Mouse (Mus musculus): Measurements from ENCODE around the gene Cflar. TPM values are rescaled to one million over a fixed set of nuclear protein-coding genes. Genes with fewer than 3 reads are reported as not detected.

Cflar gene
- total RNA-seq, 1 experiment: 16.4 TPM

DNA sequence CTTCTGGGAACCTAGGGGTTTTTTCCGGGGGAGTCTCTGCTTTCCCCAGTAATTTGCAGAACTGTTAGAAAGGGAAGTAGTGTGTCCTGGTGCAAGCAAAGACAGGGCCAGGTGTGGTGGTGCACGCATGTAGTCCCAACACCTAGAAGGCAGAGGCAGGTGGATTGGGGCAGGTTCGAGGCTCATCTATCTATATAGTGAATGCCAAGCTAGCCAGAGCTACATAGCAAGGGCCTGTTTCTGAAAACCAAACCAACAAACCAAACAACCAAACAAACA, 17.2 kb downstream of the Cflar start:
- Histone ChIP-seq H3K27ac (ENCODE audit: insufficient read depth, low read depth, low read length, poor library complexity, severe bottlenecking) (no peak overlapping the region), H3K9me3 (ENCODE audit: control insufficient read depth, insufficient read depth, low read depth, low read length) (no peaks in the 10 kb centered on the region), H3K36me3 (ENCODE audit: control insufficient read depth, insufficient read depth, low read length, poor library complexity, severe bottlenecking) (no peaks in the 10 kb centered on the region), H3K9ac (ENCODE audit: insufficient read depth, low read depth, low read length, poor library complexity, severe bottlenecking) (no peak overlapping the region), H3K4me3 (ENCODE audit: insufficient read depth in 1 of 2, low read depth in 1 of 2, low read length in 2 of 2, poor library complexity in 1 of 2, severe bottlenecking in 1 of 2) (no peak overlapping the region), H3K4me1 (ENCODE audit: control insufficient read depth in 2 of 2, insufficient read depth in 2 of 2, low read length in 2 of 2, poor library complexity in 1 of 2) (peaks cover 4 to 5% of the 10 kb centered on the region in 2 experiments; a peak in 1 of 4 replicates)
- DNase-seq (ENCODE audit: low read depth, low spot score): no peak
- in situ Hi-C loops (cut with MboI; ENCODE audit: low sequenced_read_pairs in 2 of 2, unreplicated experiment in 2 of 2): no loop called here
- TF ChIP-seq HCFC1 (IDR thresholded peaks at IDR 0.05; ENCODE audit: borderline replicate concordance, insufficient read depth, low read length): no peak
- TF ChIP-seq CHD2 (IDR thresholded peaks at IDR 0.05; ENCODE audit: low read depth, low read length): no peak
- TF ChIP-seq ZNF384 (IDR thresholded peaks at IDR 0.05; ENCODE audit: low read depth, low read length): no peak

DNA sequence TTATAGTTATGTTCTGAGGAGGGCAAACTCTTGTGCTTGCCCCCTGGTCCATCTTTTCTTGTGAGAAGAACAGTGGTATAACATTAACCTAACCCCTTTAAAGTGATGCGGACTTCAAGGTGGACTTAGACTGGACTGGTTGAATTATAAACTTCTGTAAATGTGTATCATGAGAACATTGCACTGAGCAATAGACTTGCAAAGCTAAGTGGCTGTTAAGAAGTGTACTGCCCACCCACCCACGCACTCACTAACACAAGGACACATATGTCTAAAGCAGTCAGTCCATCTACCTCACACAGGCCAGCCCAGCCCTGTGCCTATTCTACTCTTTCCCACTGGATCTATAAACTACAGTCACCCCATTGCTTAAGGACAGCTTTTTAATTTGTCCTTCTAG, 22.3 kb downstream of the Cflar start:
- no peak overlapping the region for H3K9ac ChIP-seq (ENCODE audit: insufficient read depth, low read depth, low read length, poor library complexity, severe bottlenecking)
- TF ChIP-seq ZNF384 (IDR thresholded peaks at IDR 0.05; ENCODE audit: low read depth, low read length) (no peak), HCFC1 (IDR thresholded peaks at IDR 0.05; ENCODE audit: borderline replicate concordance, insufficient read depth, low read length) (no peak), MAFK (IDR thresholded peaks at IDR 0.05; ENCODE audit: insufficient read depth, low read depth, low read length) (no peak), ZC3H11A (IDR thresholded peaks at IDR 0.05; ENCODE audit: borderline replicate concordance, low read depth, low read length) (no peak), CHD2 (IDR thresholded peaks at IDR 0.05; ENCODE audit: low read depth, low read length) (no peak)
- H3K36me3 ChIP-seq (ENCODE audit: control insufficient read depth, insufficient read depth, low read length, poor library complexity, severe bottlenecking): no peaks in the 10 kb centered on the region
- DNase-seq (ENCODE audit: low read depth, low spot score): no peak
- 0 out of 4 replicates have a peak, but pooled peaks cover 0 to 2% of the 10 kb centered on the region in 2 experiments for H3K4me1 ChIP-seq (ENCODE audit: control insufficient read depth in 2 of 2, insufficient read depth in 2 of 2, low read length in 2 of 2, poor library complexity in 1 of 2)
- H3K9me3 ChIP-seq (ENCODE audit: control insufficient read depth, insufficient read depth, low read depth, low read length): no peaks in the 10 kb centered on the region
- in situ Hi-C loops (cut with MboI; ENCODE audit: low sequenced_read_pairs in 2 of 2, unreplicated experiment in 2 of 2): no loop called here
- no peak overlapping the region for H3K27ac ChIP-seq (ENCODE audit: insufficient read depth, low read depth, low read length, poor library complexity, severe bottlenecking)
- H3K4me3 ChIP-seq (ENCODE audit: insufficient read depth in 1 of 2, low read depth in 1 of 2, low read length in 2 of 2, poor library complexity in 1 of 2, severe bottlenecking in 1 of 2): no peak overlapping the region

DNA sequence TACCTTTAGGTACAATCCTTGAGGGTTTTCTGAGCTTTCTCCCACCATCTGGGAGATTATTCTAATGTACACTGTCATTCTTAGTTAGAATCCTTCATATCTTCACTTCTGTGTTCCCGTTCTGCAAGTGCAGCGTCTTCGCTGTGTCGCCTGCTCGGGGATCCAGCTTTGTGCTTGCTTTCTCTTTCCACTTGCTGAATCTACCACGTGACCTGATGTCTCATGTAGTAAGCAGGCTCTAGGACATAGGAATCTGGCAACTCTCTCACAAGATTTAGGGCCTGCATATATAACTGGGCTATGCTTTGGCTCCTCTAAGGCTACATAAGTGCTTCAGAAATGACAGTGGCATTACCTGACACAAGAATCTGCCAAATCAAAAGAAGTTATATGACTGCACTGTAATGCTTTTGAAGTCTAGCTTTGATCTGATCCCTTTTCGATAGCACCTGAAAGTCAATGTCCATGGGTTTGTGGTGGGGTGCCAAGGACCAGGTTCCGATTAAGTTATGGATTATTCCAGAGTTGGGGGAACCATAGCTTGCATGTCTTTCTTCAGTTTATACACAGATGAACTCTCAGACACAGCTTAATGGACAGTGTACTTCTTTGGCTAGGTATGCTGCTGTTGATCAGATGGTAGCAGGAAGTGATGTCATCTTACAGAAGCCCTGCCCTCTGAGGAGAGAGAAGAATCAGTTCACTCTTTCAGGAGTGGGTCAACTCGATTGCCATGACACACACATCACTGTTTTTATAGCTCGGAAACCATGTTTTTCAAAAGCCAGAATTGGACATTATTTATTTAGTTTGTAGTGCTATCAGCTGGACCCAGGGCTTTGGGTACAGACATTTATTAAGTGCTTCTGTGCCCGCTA, 23.0 kb downstream of the Cflar start:
- Histone ChIP-seq H3K36me3 (ENCODE audit: control insufficient read depth, insufficient read depth, low read length, poor library complexity, severe bottlenecking) (no peaks in the 10 kb centered on the region), H3K9me3 (ENCODE audit: control insufficient read depth, insufficient read depth, low read depth, low read length) (no peaks in the 10 kb centered on the region), H3K27ac (ENCODE audit: insufficient read depth, low read depth, low read length, poor library complexity, severe bottlenecking) (no peak overlapping the region), H3K9ac (ENCODE audit: insufficient read depth, low read depth, low read length, poor library complexity, severe bottlenecking) (no peak overlapping the region), H3K4me1 (ENCODE audit: control insufficient read depth in 2 of 2, insufficient read depth in 2 of 2, low read length in 2 of 2, poor library complexity in 1 of 2) (0 out of 4 replicates have a peak, but pooled peaks cover 0 to 2% of the 10 kb centered on the region in 2 experiments), H3K4me3 (ENCODE audit: insufficient read depth in 1 of 2, low read depth in 1 of 2, low read length in 2 of 2, poor library complexity in 1 of 2, severe bottlenecking in 1 of 2) (no peak overlapping the region)
- DNase-seq (ENCODE audit: low read depth, low spot score): no peak
- in situ Hi-C loops (cut with MboI; ENCODE audit: low sequenced_read_pairs in 2 of 2, unreplicated experiment in 2 of 2): no loop called here
- TF ChIP-seq HCFC1 (IDR thresholded peaks at IDR 0.05; ENCODE audit: borderline replicate concordance, insufficient read depth, low read length) (no peak), MAFK (IDR thresholded peaks at IDR 0.05; ENCODE audit: insufficient read depth, low read depth, low read length) (no peak), CHD2 (IDR thresholded peaks at IDR 0.05; ENCODE audit: low read depth, low read length) (no peak), ZC3H11A (IDR thresholded peaks at IDR 0.05; ENCODE audit: borderline replicate concordance, low read depth, low read length) (no peak), ZNF384 (IDR thresholded peaks at IDR 0.05; ENCODE audit: low read depth, low read length) (no peak)

DNA sequence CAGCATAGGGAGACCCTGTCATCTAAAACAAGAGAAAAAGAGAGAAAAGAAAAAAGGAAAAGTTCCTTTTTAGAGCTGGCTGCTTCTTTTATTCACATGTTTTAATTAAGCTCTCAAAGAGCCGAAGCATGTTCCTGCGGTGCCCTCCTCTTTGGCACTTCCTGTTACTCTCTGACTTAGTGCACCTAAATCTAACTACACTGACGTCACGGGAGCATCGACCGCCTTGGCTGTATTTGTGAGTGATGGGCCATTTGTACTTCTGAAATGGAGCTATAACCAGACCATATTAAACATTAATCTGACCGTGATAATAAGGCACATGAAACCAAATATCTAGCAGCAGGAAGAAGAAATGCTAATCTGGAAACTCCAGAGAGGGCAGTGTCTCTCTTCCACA, 24.7 kb downstream of the Cflar start:
- TF ChIP-seq ZNF384 (IDR thresholded peaks at IDR 0.05; ENCODE audit: low read depth, low read length): no peak
- no peak for TF ChIP-seq MAFK (IDR thresholded peaks at IDR 0.05; ENCODE audit: insufficient read depth, low read depth, low read length)
- no peak for TF ChIP-seq ZC3H11A (IDR thresholded peaks at IDR 0.05; ENCODE audit: borderline replicate concordance, low read depth, low read length)
- 0 out of 4 replicates have a peak, but pooled peaks cover 0 to 2% of the 10 kb centered on the region in 2 experiments for H3K4me1 ChIP-seq (ENCODE audit: control insufficient read depth in 2 of 2, insufficient read depth in 2 of 2, low read length in 2 of 2, poor library complexity in 1 of 2)
- no peak overlapping the region for H3K4me3 ChIP-seq (ENCODE audit: insufficient read depth in 1 of 2, low read depth in 1 of 2, low read length in 2 of 2, poor library complexity in 1 of 2, severe bottlenecking in 1 of 2)
- no peaks in the 10 kb centered on the region for H3K9me3 ChIP-seq (ENCODE audit: control insufficient read depth, insufficient read depth, low read depth, low read length)
- in situ Hi-C loops (cut with MboI; ENCODE audit: low sequenced_read_pairs in 2 of 2, unreplicated experiment in 2 of 2): no loop called here
- H3K36me3 ChIP-seq (ENCODE audit: control insufficient read depth, insufficient read depth, low read length, poor library complexity, severe bottlenecking): no peaks in the 10 kb centered on the region
- H3K27ac ChIP-seq (ENCODE audit: insufficient read depth, low read depth, low read length, poor library complexity, severe bottlenecking): no peak overlapping the region
- H3K9ac ChIP-seq (ENCODE audit: insufficient read depth, low read depth, low read length, poor library complexity, severe bottlenecking): no peak overlapping the region
- no peak for DNase-seq (ENCODE audit: low read depth, low spot score)

Measured in ES-E14 (cell line).